Mouse (Mus musculus) testis, adult 2 months (tissue): Measurements from ENCODE around the gene Mfsd6l. TPM values are rescaled to one million over a fixed set of nuclear protein-coding genes. Genes with fewer than 3 reads are reported as not detected.

Experiments
- H3K27ac ChIP-seq: fragments of 200-500 bp; 2 replicates; pipeline ENCODE4 v1.5.1; 2012; ENCODE audit warnings: low read depth, low read length; ENCODE audit not compliant: control insufficient read depth, insufficient read depth
- H3K27me3 ChIP-seq: fragments of 200-500 bp; 2 replicates; pipeline ENCODE4 v1.6.1; 2012; ENCODE audit warnings: mild to moderate bottlenecking, low read length, moderate library complexity; ENCODE audit not compliant: control insufficient read depth, insufficient read depth
- H3K36me3 ChIP-seq: fragments of 200-500 bp; 2 replicates; pipeline ENCODE4 v1.6.1; 2012; ENCODE audit warnings: mild to moderate bottlenecking, low read length; ENCODE audit not compliant: control insufficient read depth, insufficient read depth
- H3K4me1 ChIP-seq: fragments of 200-500 bp; 2 replicates; pipeline ENCODE4 v1.6.1; 2012; ENCODE audit warnings: low read length; ENCODE audit not compliant: control insufficient read depth, insufficient read depth
- H3K4me3 ChIP-seq: fragments of 200-500 bp; 2 replicates; pipeline ENCODE4 v1.5.1; 2012; ENCODE audit warnings: low read depth, mild to moderate bottlenecking, low read length, moderate library complexity, mixed read lengths; ENCODE audit not compliant: control insufficient read depth
- CTCF ChIP-seq: fragments of 200-500 bp; IDR thresholded peaks from 2 replicates; pipeline ENCODE4 v1.5.1; 2012; ENCODE audit warnings: low read depth, mild to moderate bottlenecking, inconsistent platforms, low read length, moderate library complexity; ENCODE audit not compliant: control insufficient read depth, insufficient read depth, insufficient replicate concordance
- POLR2A ChIP-seq: fragments of 200-500 bp; IDR thresholded peaks from 2 replicates; pipeline ENCODE4 v1.6.1; 2012; ENCODE audit warnings: low read depth, mild to moderate bottlenecking, inconsistent platforms, low read length, moderate library complexity; ENCODE audit not compliant: control insufficient read depth
- polyA plus RNA-seq: library from polyadenylated mRNA; depleted of rRNA; stranded (reverse); fragments of >200 nt; gene quantifications from 2 replicates; pipeline ENCODE4 v1.2.3, GENCODE M21; 2012; rRNA removed

Mfsd6l gene
- polyA plus RNA-seq, 1 experiment: 7.9 TPM

DNA sequence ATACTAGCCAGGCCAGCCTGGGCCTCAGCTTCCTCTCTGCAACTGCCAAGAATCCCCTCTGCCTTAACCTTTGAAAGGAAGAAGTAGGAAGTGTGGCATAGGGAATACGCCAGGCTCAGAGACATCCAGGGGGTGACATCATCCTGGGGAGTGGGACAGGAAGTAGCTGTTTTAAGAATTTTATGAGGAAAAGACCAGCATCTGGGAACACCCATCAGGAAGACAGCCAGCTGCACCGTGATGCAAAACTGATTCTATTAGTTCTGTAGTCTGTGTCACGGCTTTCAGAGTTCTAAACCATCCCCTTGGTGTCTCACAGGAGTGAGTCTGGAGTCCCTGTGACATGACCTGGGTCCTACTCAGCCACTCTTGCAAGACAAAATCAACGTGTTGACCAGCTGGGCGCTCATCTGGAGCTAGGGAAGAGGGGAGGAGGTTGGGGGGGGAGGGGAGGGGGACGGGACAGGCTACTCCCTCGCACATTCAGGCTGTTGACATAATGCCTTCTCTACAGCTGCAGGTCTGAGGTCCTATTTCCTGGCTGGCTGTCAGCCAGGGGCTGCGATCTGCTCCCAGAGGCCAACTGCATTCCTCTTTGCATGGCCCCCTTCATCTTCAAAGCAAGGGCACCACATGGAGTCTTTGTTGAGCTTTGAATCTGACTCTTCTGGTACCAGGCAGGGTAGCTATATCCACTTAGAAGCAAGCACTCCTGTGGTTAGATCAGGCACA, 46.4 kb downstream of the Mfsd6l start:
- TF ChIP-seq POLR2A (no peak), CTCF (no peak)
- H3K36me3 ChIP-seq: no peaks in the 10 kb centered on the region
- H3K27me3 ChIP-seq: no peaks in the 10 kb centered on the region
- H3K27ac ChIP-seq: no peak overlapping the region
- no peaks in the 10 kb centered on the region for H3K4me1 ChIP-seq
- H3K4me3 ChIP-seq: no peak overlapping the region

DNA sequence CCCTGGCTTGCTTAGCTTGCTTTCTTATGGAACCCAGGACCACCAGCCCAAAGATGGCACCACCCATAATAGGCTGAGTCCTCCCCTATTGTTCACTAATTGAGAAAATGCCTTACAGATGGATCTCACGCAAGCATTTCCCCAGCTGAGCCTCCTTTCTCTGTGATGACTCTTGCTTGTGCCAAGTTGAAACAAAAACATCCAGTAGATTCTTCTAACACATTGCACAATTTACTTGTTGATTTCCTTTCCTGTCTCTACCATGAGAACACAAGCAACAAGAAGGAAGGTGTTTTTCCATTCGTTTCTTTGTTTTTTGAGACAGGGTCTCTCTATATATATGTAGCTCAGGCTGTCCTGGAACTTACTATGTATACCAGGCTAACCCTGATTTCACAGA, 51.1 kb downstream of the Mfsd6l start:
- Histone ChIP-seq H3K36me3 (no peaks in the 10 kb centered on the region), H3K4me3 (no peak overlapping the region)

More for the DNA sequence above, 51.1 kb downstream of the Mfsd6l start:
- Histone ChIP-seq H3K27me3 (no peaks in the 10 kb centered on the region), H3K27ac (no peak overlapping the region), H3K4me1 (no peaks in the 10 kb centered on the region)
- no peak for TF ChIP-seq CTCF
- no peak for TF ChIP-seq POLR2A

Other genes with a start within 250 kb of the Mfsd6l start
- gene Ntn1, start 155.4 kb upstream of the Mfsd6l start, polyA plus RNA-seq: 1.6 and 2.4 TPM in 2 replicates
- 0.69 and 0.77 TPM in 2 replicates for gene Pik3r5, start 124.1 kb upstream of the Mfsd6l start, polyA plus RNA-seq
- 5.4 and 5.8 TPM in 2 replicates for gene Pik3r6, start 53.2 kb upstream of the Mfsd6l start, polyA plus RNA-seq
- 79.1 and 87.0 TPM in 2 replicates for gene Ccdc42, start 30.8 kb downstream of the Mfsd6l start, polyA plus RNA-seq
- gene Myh10, start 135.4 kb downstream of the Mfsd6l start, polyA plus RNA-seq: 35.7 and 44.2 TPM in 2 replicates